Mouse (Mus musculus): ENCODE results near the gene Gja8.

The Gja8 gene

GRCm38 (mm10) chr3:96880385-96880784, 45.4 kb downstream of the Gja8 start:
- DNase-seq (ENCODE audit: inconsistent ontology term), result no peak

- DNase-seq (ENCODE audit: inconsistent ontology term), result no peak
Measured at GRCm38 (mm10) chr3:96879536-96879935, 46.3 kb downstream of the Gja8 start.

GRCm38 (mm10) chr3:96874808-96875571, 50.8 kb downstream of the Gja8 start:
- DNase-seq (ENCODE audit: inconsistent ontology term), result no peak

GRCm38 (mm10) chr3:96872501-96872900, 53.3 kb downstream of the Gja8 start:
- DNase-seq (ENCODE audit: inconsistent ontology term), result no peak

- DNase-seq (ENCODE audit: inconsistent ontology term), result no peak
Measured at GRCm38 (mm10) chr3:96871070-96871469, 54.8 kb downstream of the Gja8 start.

GRCm38 (mm10) chr3:96870270-96870669, 55.5 kb downstream of the Gja8 start:
- no peak for DNase-seq (ENCODE audit: inconsistent ontology term)

- DNase-seq (ENCODE audit: inconsistent ontology term), result no peak
Measured at GRCm38 (mm10) chr3:96869091-96869490, 56.7 kb downstream of the Gja8 start.

- DNase-seq (ENCODE audit: inconsistent ontology term), result no peak
Measured at GRCm38 (mm10) chr3:96868566-96868965, 57.3 kb downstream of the Gja8 start.

GRCm38 (mm10) chr3:96867863-96868262, 58.0 kb downstream of the Gja8 start:
- no peak for DNase-seq (ENCODE audit: inconsistent ontology term)

All from Muller cell, postnatal 12 days (primary cell).